Comparison of ENCODE assay signal across 12 mouse cellular contexts in the genomic region with DNA sequence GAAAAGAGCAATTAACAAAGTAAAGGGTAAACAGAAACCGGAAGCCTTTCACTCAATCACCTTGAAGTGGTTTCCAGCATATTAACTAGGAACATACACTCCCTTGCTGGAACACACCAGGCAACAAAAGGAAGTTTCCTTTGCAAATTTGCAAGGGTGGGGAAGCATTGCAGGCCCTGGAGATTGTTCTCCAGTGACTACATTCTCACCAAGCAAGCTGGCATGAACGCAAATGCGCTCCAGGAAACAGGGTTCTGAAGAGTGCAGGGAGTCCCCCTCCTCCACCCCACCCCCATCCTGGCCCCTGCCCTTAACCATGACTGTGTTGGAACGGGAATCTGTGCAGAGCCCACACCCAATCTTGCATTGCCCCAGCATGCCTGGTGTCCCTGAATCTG. TPM values are rescaled to one million over a fixed set of nuclear protein-coding genes. Genes with fewer than 3 reads are reported as not detected.
A peak's percentile ranks its signal among the peaks of the same experiment; 100 is the strongest.
DNase-seq lines count a peak whose midpoint lies in the region; ATAC-seq and TF ChIP-seq lines count a peak whose summit lies in the region.
"Had no signal": no experiment of that assay in that cellular context is flagged by ENCODE, and none has a peak within 500 bp of the region (broad histone marks: within the 10 kb centered on the region; RNA-seq: fewer than 3 reads in every experiment).

No protein-coding gene starts in this region.

- no peaks in the 10 kb centered on the region for H3K36me3 ChIP-seq in embryonic facial prominence, embryonic 11.5 days (replicated peaks; ENCODE audit: control insufficient read depth, insufficient read depth, low read depth, low read length)
- no peaks in the 10 kb centered on the region for H3K36me3 ChIP-seq in lung, postnatal 0 days (ENCODE audit: insufficient read depth, low read length)
- H3K36me3 ChIP-seq: liver, embryonic 13.5 days had no signal

- peak overlapping the region; percentile 19; the same call in 1 of the 2 replicates for H3K4me2 ChIP-seq in embryonic facial prominence, embryonic 11.5 days (ENCODE audit: low read depth, low read length)
- H3K4me2 ChIP-seq in lung, postnatal 0 days (replicated peaks; ENCODE audit: low read depth, low read length) = no peak overlapping the region; the same call in 1 of the 2 replicates
- H3K4me2 ChIP-seq: liver, embryonic 13.5 days had no signal

- no peaks in the 10 kb centered on the region for H3K9me3 ChIP-seq in embryonic facial prominence, embryonic 11.5 days (replicated peaks; ENCODE audit: control insufficient read depth, low read length)
- H3K9me3 ChIP-seq in lung, postnatal 0 days (ENCODE audit: low read length) = no peaks in the 10 kb centered on the region
- H3K9me3 ChIP-seq: liver, embryonic 13.5 days had no signal

- TF ChIP-seq EP300 in lung, postnatal 0 days (IDR thresholded peaks at IDR 0.05) = peak; percentile 35

- TF ChIP-seq CTCF in lung, postnatal 0 days (IDR thresholded peaks at IDR 0.05) = no peak

- H3K4me3 ChIP-seq in embryonic facial prominence, embryonic 11.5 days (ENCODE audit: low read depth, low read length) = no peak overlapping the region
- no peak overlapping the region for H3K4me3 ChIP-seq in lung, postnatal 0 days (ENCODE audit: low read depth, low read length)
- H3K4me3 ChIP-seq: erythroblast, embryonic 14.5 days; liver, embryonic 13.5 days had no signal

- WGBS in embryonic facial prominence, embryonic 11.5 days = 0% methylated on average over 4 of the region's 4 CpGs
- WGBS in lung, postnatal 0 days = 11% methylated on average over 4 of the region's 4 CpGs

- H3K27me3 ChIP-seq in embryonic facial prominence, embryonic 11.5 days (ENCODE audit: control insufficient read depth, insufficient read depth, low read length) = no peaks in the 10 kb centered on the region
- no peaks in the 10 kb centered on the region for H3K27me3 ChIP-seq in lung, postnatal 0 days (replicated peaks; ENCODE audit: insufficient read depth, low read length)
- H3K27me3 ChIP-seq: liver, embryonic 13.5 days had no signal

- peak overlapping the region; percentile 23; the same call in 1 of the 2 replicates for H3K9ac ChIP-seq in embryonic facial prominence, embryonic 11.5 days (replicated peaks; ENCODE audit: low read length)
- no peak overlapping the region for H3K9ac ChIP-seq in lung, postnatal 0 days (replicated peaks; ENCODE audit: low read depth)
- H3K9ac ChIP-seq: liver, embryonic 13.5 days had no signal

- H3K4me1 ChIP-seq in embryonic facial prominence, embryonic 11.5 days (ENCODE audit: control insufficient read depth, insufficient read depth, low read length) = peaks cover 11% of the 10 kb centered on the region; the same call in 1 of the 2 replicates
- H3K4me1 ChIP-seq in lung, postnatal 0 days (ENCODE audit: insufficient read depth, low read depth, low read length) = peaks cover 10% of the 10 kb centered on the region; the same call in 1 of the 2 replicates

- 0 out of 2 replicates have a peak overlapping the region, but pooled peaks have one; percentile 3 for H3K27ac ChIP-seq in embryonic facial prominence, embryonic 11.5 days (replicated peaks; ENCODE audit: low read depth, low read length)
- peak overlapping the region; percentile 47; the same call in 1 of the 2 replicates for H3K27ac ChIP-seq in lung, postnatal 0 days (ENCODE audit: low read length)
- H3K27ac ChIP-seq: liver, embryonic 13.5 days had no signal

- DNase-seq in cerebellum, postnatal 14 days = peak; percentile 22 to 28
- DNase-seq in cerebellum, adult 11 months = no peak
- DNase-seq in embryonic facial prominence, embryonic 11.5 days (ENCODE audit: low spot score) = peak; percentile 54
- DNase-seq in heart, postnatal 4 days = peak; percentile 43
- peak; percentile 65 for DNase-seq in lung, postnatal 0 days (ENCODE audit: low spot score)
- DNase-seq in layer of hippocampus, adult 8-10 months (ENCODE audit: low spot score in 2 of 2) = no peak
- no peak for DNase-seq in cerebellum, postnatal 4 days (ENCODE audit: low spot score in 2 of 2)
- DNase-seq in urinary bladder, adult 2 months (ENCODE audit: low spot score) = no peak
- DNase-seq: adrenal gland, adult 8-10 months; liver, embryonic 13.5 days; thymus, postnatal 4 days had no signal

- ATAC-seq in embryonic facial prominence, embryonic 11.5 days (replicated peaks; ENCODE audit: insufficient number of reproducible peaks, low FRiP score, low TSS enrichment, low read depth) = no peak
- peak; percentile 67 for ATAC-seq in lung, postnatal 0 days

RNA-seq across cellular contexts. Expression of a gene that starts 36.3 kb away (rescaled TPM):
- 224 and 243 TPM in 2 replicates for polyA plus RNA-seq in embryonic facial prominence, embryonic 11.5 days (2014; fragmentation: Nextera tagmentation; extraction: Ambion mirVana)
- 100 to 1,000 TPM; 358 to 362 TPM for total RNA-seq in heart, postnatal 4 days (2021)
- 467 and 484 TPM in 2 replicates for polyA plus RNA-seq in lung, postnatal 0 days (2015; fragmentation: Nextera tagmentation; extraction: Ambion mirVana)
- 100 to 1,000 TPM; 209 to 255 (median 223) TPM for total RNA-seq in layer of hippocampus, adult 8-10 months (2022)
- polyA plus RNA-seq in urinary bladder, adult 2 months (2012; rRNA removed) = 786 and 857 TPM in 2 replicates

Comparison
In these comparisons a context has a peak if more than half of its experiments do, and no peak if none do; other contexts are left out.
1. DNase-seq: peak in cerebellum, postnatal 14 days (2 of 2), embryonic facial prominence, embryonic 11.5 days (single experiment), heart, postnatal 4 days (single experiment) and lung, postnatal 0 days (single experiment); none in cerebellum, adult 11 months (single experiment), layer of hippocampus, adult 8-10 months (0 of 2), cerebellum, postnatal 4 days (0 of 2) and urinary bladder, adult 2 months (single experiment).